Mouse (Mus musculus): Measurements from ENCODE around the gene Gcc2.
"Not testable (repeated sequence)": the region's sequence is repeated elsewhere in the genome, so short reads cannot be mapped to it uniquely, and the experiment has no call there.

The Gcc2 gene

GRCm38 (mm10) chr10:58255213-58255892 is at the start of gene Gcc2:
TSS of gene Gcc2 (plus strand) at chr10:58255497.
- in situ Hi-C loops (cut with MboI, MseI) = no loop called here

- in situ Hi-C loops (cut with MboI, MseI) = loop anchor here (25.0 kb wide), 1 partner anchor 994 kb away; no protein-coding TSS in a partner anchor
Measured at GRCm38 (mm10) chr10:58205986-58206385, 49.3 kb upstream of the Gcc2 start.

GRCm38 (mm10) chr10:58206639-58207404 is 48.5 kb upstream of the Gcc2 start:
- in situ Hi-C loops (cut with MboI, MseI) = loop anchor here (25.0 kb wide), 1 partner anchor 995 kb away; no protein-coding TSS in a partner anchor

GRCm38 (mm10) chr10:58209710-58210467 is 45.4 kb upstream of the Gcc2 start:
- in situ Hi-C loops (cut with MboI, MseI) = loop anchor here (25.0 kb wide), 1 partner anchor 998 kb away; no protein-coding TSS in a partner anchor

GRCm38 (mm10) chr10:58210514-58210913 is 44.8 kb upstream of the Gcc2 start:
- in situ Hi-C loops (cut with MboI, MseI) = loop anchor here (25.0 kb wide), 1 partner anchor 998 kb away; no protein-coding TSS in a partner anchor

- in situ Hi-C loops (cut with MboI, MseI) = loop anchor here (25.0 kb wide), 1 partner anchor 999 kb away; no protein-coding TSS in a partner anchor
Measured at GRCm38 (mm10) chr10:58211213-58211612, 44.1 kb upstream of the Gcc2 start.

GRCm38 (mm10) chr10:58212230-58212629 is 43.1 kb upstream of the Gcc2 start:
- in situ Hi-C loops (cut with MboI, MseI) = loop anchor here (25.0 kb wide), 1 partner anchor 1000 kb away; no protein-coding TSS in a partner anchor

- in situ Hi-C loops (cut with MboI, MseI) = loop anchor here (25.0 kb wide), 1 partner anchor 1002 kb away; no protein-coding TSS in a partner anchor
Measured at GRCm38 (mm10) chr10:58214497-58214896, 40.8 kb upstream of the Gcc2 start.

- in situ Hi-C loops (cut with MboI, MseI) = loop anchor here (25.0 kb wide), 1 partner anchor 1003 kb away; no protein-coding TSS in a partner anchor
Measured at GRCm38 (mm10) chr10:58214934-58215333, 40.4 kb upstream of the Gcc2 start.

- in situ Hi-C loops (cut with MboI, MseI) = loop anchor here (25.0 kb wide), 1 partner anchor 1003 kb away; no protein-coding TSS in a partner anchor
Measured at GRCm38 (mm10) chr10:58215353-58215752, 39.9 kb upstream of the Gcc2 start.

GRCm38 (mm10) chr10:58217366-58217765 is 37.9 kb upstream of the Gcc2 start:
- in situ Hi-C loops (cut with MboI, MseI) = loop anchor here (25.0 kb wide), 1 partner anchor 1005 kb away; no protein-coding TSS in a partner anchor

GRCm38 (mm10) chr10:58220726-58221125 is 34.6 kb upstream of the Gcc2 start:
- in situ Hi-C loops (cut with MboI, MseI) = loop anchor here (5.0 to 25.0 kb wide), 5 partner anchors 363 to 1436 kb away; no protein-coding TSS in a partner anchor

- in situ Hi-C loops (cut with MboI, MseI) = loop anchor here (5.0 to 25.0 kb wide), 5 partner anchors 364 to 1437 kb away; no protein-coding TSS in a partner anchor
Measured at GRCm38 (mm10) chr10:58221571-58221970, 33.7 kb upstream of the Gcc2 start.

GRCm38 (mm10) chr10:58223161-58223560 is 32.1 kb upstream of the Gcc2 start:
- in situ Hi-C loops (cut with MboI, MseI) = loop anchor here (5.0 to 25.0 kb wide), 5 partner anchors 366 to 1438 kb away; no protein-coding TSS in a partner anchor

GRCm38 (mm10) chr10:58223972-58224805 is 31.1 kb upstream of the Gcc2 start:
- in situ Hi-C loops (cut with MboI, MseI) = loop anchor here (5.0 to 25.0 kb wide), 5 partner anchors 367 to 1439 kb away; no protein-coding TSS in a partner anchor

- in situ Hi-C loops (cut with MboI, MseI) = loop anchor here (5.0 to 25.0 kb wide), 5 partner anchors 368 to 1440 kb away; no protein-coding TSS in a partner anchor
Measured at GRCm38 (mm10) chr10:58224827-58225785, 30.2 kb upstream of the Gcc2 start, which contains the start of gene AW822073. TSS of gene AW822073 (minus strand) at chr10:58224930.

- in situ Hi-C loops (cut with MboI, MseI) = loop anchor here (10.0 kb wide), 1 partner anchor 1442 kb away; no protein-coding TSS in a partner anchor
Measured at GRCm38 (mm10) chr10:58226357-58226756, 28.9 kb upstream of the Gcc2 start.

GRCm38 (mm10) chr10:58227798-58228197 is 27.5 kb upstream of the Gcc2 start:
- in situ Hi-C loops (cut with MboI, MseI) = loop anchor here (10.0 kb wide), 1 partner anchor 1443 kb away; no protein-coding TSS in a partner anchor

GRCm38 (mm10) chr10:58230021-58230420 is 25.3 kb upstream of the Gcc2 start:
- in situ Hi-C loops (cut with MboI, MseI) = not testable (repeated sequence)
